Comparison of ENCODE assay signal across 13 mouse cellular contexts in the genomic region with DNA sequence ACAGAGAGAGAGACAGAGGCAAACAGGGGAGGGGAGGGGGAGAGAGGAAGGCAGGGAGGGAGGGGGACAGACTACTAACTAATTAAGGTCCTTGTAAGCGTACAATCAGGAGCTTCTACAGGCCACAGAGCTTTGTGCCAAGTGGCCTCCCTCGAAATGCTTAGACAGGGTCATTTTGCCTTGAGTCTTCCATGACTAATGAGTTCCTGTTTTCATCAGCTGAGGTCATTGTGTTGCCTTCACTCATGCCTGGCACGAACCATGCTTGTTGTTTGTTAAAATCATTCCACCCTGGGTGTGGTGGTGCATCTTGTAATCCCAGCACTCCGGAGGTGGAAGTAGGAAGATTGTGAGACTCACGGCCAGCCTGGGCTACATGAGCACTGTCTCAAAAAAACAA. TPM values are rescaled to one million over a fixed set of nuclear protein-coding genes. Genes with fewer than 3 reads are reported as not detected.
DNase-seq lines count a peak whose midpoint lies in the region; ATAC-seq and TF ChIP-seq lines count a peak whose summit lies in the region.
"Had no signal": no experiment of that assay in that cellular context is flagged by ENCODE, and none has a peak within 500 bp of the region (broad histone marks: within the 10 kb centered on the region; RNA-seq: fewer than 3 reads in every experiment).

No protein-coding gene starts in this region.

- H3K9ac ChIP-seq in heart, embryonic 12.5 days, result no peak overlapping the region
- no peak overlapping the region for H3K9ac ChIP-seq in lung, postnatal 0 days (replicated peaks; ENCODE audit: low read depth)
- H3K9ac ChIP-seq: midbrain, embryonic 13.5 days had no signal

- no peaks in the 10 kb centered on the region for H3K27me3 ChIP-seq in heart, embryonic 12.5 days (replicated peaks)
- no peaks in the 10 kb centered on the region for H3K27me3 ChIP-seq in lung, postnatal 0 days (replicated peaks; ENCODE audit: insufficient read depth, low read length)

- H3K36me3 ChIP-seq in heart, embryonic 12.5 days, result no peaks in the 10 kb centered on the region
- H3K36me3 ChIP-seq in lung, postnatal 0 days (ENCODE audit: insufficient read depth, low read length), result no peaks in the 10 kb centered on the region
- H3K36me3 ChIP-seq: midbrain, embryonic 13.5 days had no signal

- peak; percentile 41; the same call in 1 of the 2 replicates for TF ChIP-seq EP300 in lung, postnatal 0 days (IDR thresholded peaks at IDR 0.05)

- DNase-seq in heart, adult 11 months, result peak; percentile 93
- DNase-seq in lung, postnatal 0 days (ENCODE audit: low spot score), result peak; percentile 47
- no peak for DNase-seq in lung, adult 2 months
- peak; percentile 47 for DNase-seq in Muller cell, postnatal 12 days (ENCODE audit: inconsistent ontology term)
- DNase-seq in layer of hippocampus, postnatal 25 days (ENCODE audit: extremely low spot score in 1 of 2, low spot score in 1 of 2), result no peak
- DNase-seq: gastrocnemius, postnatal 25 days; layer of hippocampus, postnatal 36 days had no signal

- H3K27ac ChIP-seq in heart, embryonic 12.5 days (ENCODE audit: poor library complexity, severe bottlenecking), result no peak overlapping the region
- H3K27ac ChIP-seq in lung, postnatal 0 days (ENCODE audit: low read length), result no peak overlapping the region
- H3K27ac ChIP-seq: midbrain, embryonic 13.5 days had no signal

- H3K9me3 ChIP-seq in heart, embryonic 12.5 days (replicated peaks), result no peaks in the 10 kb centered on the region
- H3K9me3 ChIP-seq in lung, postnatal 0 days (ENCODE audit: low read length), result no peaks in the 10 kb centered on the region
- H3K9me3 ChIP-seq: midbrain, embryonic 13.5 days had no signal

- no peak for TF ChIP-seq POLR2A in lung, adult 2 months (IDR thresholded peaks at IDR 0.05; ENCODE audit: borderline replicate concordance, extremely low read depth, low read depth, low read length)

- ATAC-seq in heart, embryonic 12.5 days (ENCODE audit: insufficient number of reproducible peaks, low FRiP score), result no peak
- ATAC-seq in lung, postnatal 0 days, result peak; percentile 57
- 0 out of 2 replicates have a peak, but pooled peaks have one; percentile 22 for ATAC-seq in common myeloid progenitor, adult 5-6 weeks (replicated peaks; ENCODE audit: low read depth, poor library complexity, severe bottlenecking)
- no peak for ATAC-seq in activated CD4-positive, CD25-positive, alpha-beta regulatory T cell, adult 4 months
- ATAC-seq: inflammation-experienced regulatory T-cells, adult 6 months; midbrain, embryonic 13.5 days had no signal

- H3K4me3 ChIP-seq in heart, embryonic 12.5 days, result no peak overlapping the region
- H3K4me3 ChIP-seq in lung, postnatal 0 days (ENCODE audit: low read depth, low read length), result no peak overlapping the region
- no peak overlapping the region for H3K4me3 ChIP-seq in lung, adult 2 months (replicated peaks; ENCODE audit: extremely low read depth, low read depth, low read length)
- H3K4me3 ChIP-seq: midbrain, embryonic 13.5 days had no signal

- 57% methylated on average over 5 of the region's 5 CpGs for WGBS in heart, embryonic 12.5 days
- WGBS in lung, postnatal 0 days, result 43% methylated on average over 5 of the region's 5 CpGs
- WGBS in lung, adult 2 months, result 31% methylated on average over 5 of the region's 5 CpGs

- TF ChIP-seq CTCF in lung, postnatal 0 days (IDR thresholded peaks at IDR 0.05), result no peak
- TF ChIP-seq CTCF in lung, adult 2 months (IDR thresholded peaks at IDR 0.05; ENCODE audit: insufficient read depth, low read length), result no peak

- H3K4me2 ChIP-seq in heart, embryonic 12.5 days, result no peak overlapping the region
- no peak overlapping the region for H3K4me2 ChIP-seq in lung, postnatal 0 days (replicated peaks; ENCODE audit: low read depth, low read length)
- H3K4me2 ChIP-seq: midbrain, embryonic 13.5 days had no signal

- peaks cover 17% of the 10 kb centered on the region for H3K4me1 ChIP-seq in heart, embryonic 12.5 days (replicated peaks)
- peaks cover 5% of the 10 kb centered on the region for H3K4me1 ChIP-seq in lung, postnatal 0 days (ENCODE audit: insufficient read depth, low read depth, low read length)
- H3K4me1 ChIP-seq in lung, adult 2 months (ENCODE audit: control insufficient read depth, insufficient read depth, low read length), result peaks cover 6% of the 10 kb centered on the region

RNA-seq across cellular contexts. Expression of gene March10, which starts 3.4 kb away (rescaled TPM):
- 0.57 TPM in 1 of 2 replicates, not detected in the other for polyA plus RNA-seq in heart, embryonic 12.5 days (2016; fragmentation: Nextera tagmentation; extraction: Ambion mirVana)
- 0.24 and 0.27 TPM in 2 replicates for polyA plus RNA-seq in lung, postnatal 0 days (2015; fragmentation: Nextera tagmentation; extraction: Ambion mirVana)
- polyA plus RNA-seq in lung, adult 2 months (2012; rRNA removed), result 0.08 and 0.14 TPM in 2 replicates
- total RNA-seq in common myeloid progenitor, adult 5-6 weeks (2017), result not detected in 2 replicates
- polyA plus RNA-seq in activated CD4-positive, CD25-positive, alpha-beta regulatory T cell, adult 4 months (2017; shearing (Covaris generic)), result not detected
- under 1 TPM; 0.22 to 0.94 TPM for total RNA-seq in layer of hippocampus, postnatal 25 days (2021)
- total RNA-seq: gastrocnemius, postnatal 25 days; heart, postnatal 10 days had no signal
- polyA plus RNA-seq: inflammation-experienced regulatory T-cells, adult 6 months had no signal

Comparison
In these comparisons a context has a peak if more than half of its experiments do, and no peak if none do; other contexts are left out.
1. DNase-seq: peak in heart, adult 11 months (single experiment), lung, postnatal 0 days (single experiment) and Muller cell, postnatal 12 days (single experiment); none in lung, adult 2 months (single experiment) and layer of hippocampus, postnatal 25 days (0 of 2).
2. ATAC-seq: peak in lung, postnatal 0 days (single experiment) and common myeloid progenitor, adult 5-6 weeks (single experiment); none in heart, embryonic 12.5 days (single experiment) and activated CD4-positive, CD25-positive, alpha-beta regulatory T cell, adult 4 months (single experiment).